Mouse (Mus musculus): ENCODE results near the gene Flnb.

DNA sequence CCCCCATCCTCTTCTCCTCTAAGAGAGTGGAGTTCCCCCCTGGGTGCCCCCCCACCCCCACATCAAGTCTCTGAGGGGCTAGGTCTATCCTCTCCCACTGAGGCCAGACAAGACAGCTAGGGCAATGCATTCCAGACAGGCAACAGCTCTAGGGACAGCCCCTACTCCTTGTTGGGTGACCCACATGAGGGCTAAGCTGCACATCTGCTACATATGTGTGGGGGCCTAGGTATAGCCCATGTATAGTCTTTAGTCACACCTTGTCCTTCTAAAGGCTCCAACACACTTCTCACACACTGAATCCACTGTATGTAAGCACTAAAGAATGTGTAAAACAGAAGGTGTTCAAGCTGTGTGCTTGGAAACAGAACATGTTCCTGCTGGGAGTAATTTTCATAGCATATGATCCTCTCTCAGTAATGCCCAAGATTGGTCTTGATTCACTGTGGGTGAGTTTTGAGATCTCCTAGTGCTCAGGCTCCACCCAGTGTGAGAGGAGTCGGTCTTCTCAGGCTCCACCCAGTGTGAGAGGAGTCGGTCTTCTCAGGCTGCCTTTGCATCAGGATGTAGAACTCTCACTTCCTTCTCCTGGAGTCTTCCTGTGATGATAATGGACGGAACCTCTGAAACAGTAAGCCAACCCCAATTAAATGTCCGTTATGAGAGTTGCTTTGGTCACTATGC is 13.7 kb upstream of the Flnb start:
- no peak for TF ChIP-seq CTCF (IDR thresholded peaks at IDR 0.05; ENCODE audit: low read depth, low read length)
- no peak for TF ChIP-seq POLR2A (IDR thresholded peaks at IDR 0.05; ENCODE audit: borderline replicate concordance, low read depth, low read length)

All from bone marrow macrophage, adult 2 months (primary cell).